Mouse (Mus musculus) liver, postnatal 0 days (tissue): Measurements from ENCODE around the gene Gal3st2. TPM values are rescaled to one million over a fixed set of nuclear protein-coding genes. Genes with fewer than 3 reads are reported as not detected.
"Not testable (repeated sequence)": the region's sequence is repeated elsewhere in the genome, so short reads cannot be mapped to it uniquely, and the experiment has no call there.

Source experiments
- ATAC-seq: fragments of 200-750 bp; cut with Nextera tagmentation; 2 replicates; pipeline ENCODE4 v1.8.0; 2017; ENCODE audit warnings: mild to moderate bottlenecking, moderate library complexity
- DNase-seq: peaks from one replicate; pipeline ENCODE4 v3.0.0-alpha.2; 2016
- H3K27ac ChIP-seq: fragments of 300-500 bp; sonication (generic); 2 replicates; pipeline ENCODE4 v1.5.1; 2014; ENCODE audit warnings: antibody characterized with exemption, moderate library complexity, mild to moderate bottlenecking, low read depth
- H3K27me3 ChIP-seq: fragments of 300-500 bp; sonication (generic); 2 replicates; pipeline ENCODE4 v1.6.1; 2014; ENCODE audit warnings: low read length, control low read depth, mixed read lengths; ENCODE audit not compliant: insufficient read depth
- H3K36me3 ChIP-seq: fragments of 300-500 bp; sonication (generic); replicated peaks from 2 replicates; pipeline ENCODE4 v1.6.1; 2014; ENCODE audit warnings: mild to moderate bottlenecking, control low read depth, low read length, moderate library complexity, mixed read lengths; ENCODE audit not compliant: insufficient read depth
- H3K4me1 ChIP-seq: fragments of 300-500 bp; sonication (generic); 2 replicates; pipeline ENCODE4 v1.6.1; 2014; ENCODE audit warnings: antibody characterized with exemption, mild to moderate bottlenecking, control low read depth; ENCODE audit not compliant: insufficient read depth
- H3K4me2 ChIP-seq: fragments of 300-500 bp; sonication (generic); 2 replicates; pipeline ENCODE4 v1.6.1; 2014; ENCODE audit warnings: low read depth, mild to moderate bottlenecking, low read length, moderate library complexity, mixed read lengths
- H3K4me3 ChIP-seq: fragments of 300-500 bp; sonication (generic); 2 replicates; pipeline ENCODE4 v1.5.1; 2014; ENCODE audit warnings: low read depth, low read length
- H3K9ac ChIP-seq: fragments of 300-500 bp; sonication (generic); replicated peaks from 2 replicates; pipeline ENCODE4 v1.6.1; 2014; ENCODE audit warnings: mild to moderate bottlenecking, moderate library complexity
- H3K9me3 ChIP-seq: fragments of 300-500 bp; sonication (generic); 2 replicates; pipeline ENCODE4 v1.6.1; 2016; ENCODE audit warnings: mild to moderate bottlenecking, control low read depth, low read length, mixed read lengths
- CTCF ChIP-seq: sonication (generic); IDR thresholded peaks from 2 replicates; pipeline ENCODE4 v1.5.1; 2016; ENCODE audit warnings: antibody characterized with exemption, low read depth
- EP300 ChIP-seq: IDR thresholded peaks from 2 replicates; pipeline ENCODE4 v1.6.1; 2016; ENCODE audit warnings: antibody characterized with exemption, low read depth, mild to moderate bottlenecking
- WGBS: fragments of 180-500 bp; shearing (Covaris S2); extraction: QIAGEN DNeasy Blood & Tissue Kit; methylation state at CpG from one replicate; pipeline ENCODE4 v1.1.7; 2014; ENCODE audit not compliant: insufficient replicate concordance; 5-methylcytosine and 5-hydroxymethylcytosine counted together
- polyA plus RNA-seq: library from polyadenylated mRNA; unstranded; fragments of >200 nt; fragmentation: Nextera tagmentation; extraction: Ambion mirVana; gene quantifications from 2 replicates; pipeline ENCODE4 v1.2.1, GENCODE M21; 2015

Gal3st2 gene
- polyA plus RNA-seq, 1 experiment from 2014 or later = 0.06 TPM

- H3K4me2 ChIP-seq = no peak overlapping the region
- H3K4me3 ChIP-seq = no peak overlapping the region
- 65% methylated on average over 3 of the region's 3 CpGs for WGBS
- no peaks in the 10 kb centered on the region for H3K27me3 ChIP-seq
- H3K27ac ChIP-seq = no peak overlapping the region
- no peak for TF ChIP-seq CTCF
- no peak for TF ChIP-seq EP300
- DNase-seq = no peak
- no peak overlapping the region for H3K9ac ChIP-seq
- H3K4me1 ChIP-seq = no peaks in the 10 kb centered on the region
- H3K36me3 ChIP-seq = no peaks in the 10 kb centered on the region
- H3K9me3 ChIP-seq = no peaks in the 10 kb centered on the region
- no peak for ATAC-seq
These were observed 3.1 kb upstream of the Gal3st2 start for GRCm38 (mm10) chr1:93857991-93858390.

GRCm38 (mm10) chr1:93859619-93860018 lies 1.5 kb upstream of the Gal3st2 start:
- Histone ChIP-seq H3K27me3 (no peaks in the 10 kb centered on the region), H3K4me3 (no peak overlapping the region), H3K9me3 (no peaks in the 10 kb centered on the region), H3K4me1 (no peaks in the 10 kb centered on the region), H3K36me3 (no peaks in the 10 kb centered on the region), H3K9ac (no peak overlapping the region), H3K27ac (no peak overlapping the region), H3K4me2 (no peak overlapping the region)
- TF ChIP-seq EP300 = no peak
- TF ChIP-seq CTCF = no peak
- DNase-seq = no peak
- ATAC-seq = no peak

GRCm38 (mm10) chr1:93871594-93872105 lies 10.5 kb downstream of the Gal3st2 start:
- not testable (repeated sequence) for H3K27me3 ChIP-seq, ATAC-seq, H3K27ac ChIP-seq, H3K4me2 ChIP-seq, H3K9ac ChIP-seq, H3K4me1 ChIP-seq, H3K9me3 ChIP-seq, DNase-seq, H3K36me3 ChIP-seq, H3K4me3 ChIP-seq
- WGBS = 67% methylated on average over 1 of the region's 1 CpGs

GRCm38 (mm10) chr1:93874405-93874804 lies 13.3 kb downstream of the Gal3st2 start:
- not testable (repeated sequence) for H3K9ac ChIP-seq, H3K4me1 ChIP-seq, DNase-seq, H3K9me3 ChIP-seq, H3K4me3 ChIP-seq, H3K27ac ChIP-seq, H3K36me3 ChIP-seq, ATAC-seq, H3K27me3 ChIP-seq, H3K4me2 ChIP-seq
- WGBS = 85% methylated on average over 9 of the region's 22 CpGs

GRCm38 (mm10) chr1:93881778-93882177 lies 20.7 kb downstream of the Gal3st2 start:
- H3K9me3 ChIP-seq, H3K9ac ChIP-seq, H3K4me3 ChIP-seq, ATAC-seq, H3K27me3 ChIP-seq, H3K4me2 ChIP-seq, H3K4me1 ChIP-seq, DNase-seq, H3K36me3 ChIP-seq, H3K27ac ChIP-seq: not testable (repeated sequence)
- no CpG with 5 or more reads among the region's 11 CpGs for WGBS

- TF ChIP-seq CTCF = peak; percentile 34
- H3K9me3 ChIP-seq, H3K36me3 ChIP-seq, H3K27me3 ChIP-seq, H3K4me3 ChIP-seq, H3K4me2 ChIP-seq, DNase-seq, H3K27ac ChIP-seq, H3K9ac ChIP-seq, H3K4me1 ChIP-seq, ATAC-seq: not testable (repeated sequence)
- 62% methylated on average over 1 of the region's 1 CpGs for WGBS
These were observed 29.8 kb downstream of the Gal3st2 start for GRCm38 (mm10) chr1:93890936-93891335.

GRCm38 (mm10) chr1:93897395-93897794 lies 36.3 kb downstream of the Gal3st2 start:
- not testable (repeated sequence) for H3K27me3 ChIP-seq, ATAC-seq, H3K9me3 ChIP-seq, H3K4me1 ChIP-seq, H3K27ac ChIP-seq, H3K9ac ChIP-seq, H3K4me2 ChIP-seq, DNase-seq, H3K4me3 ChIP-seq, H3K36me3 ChIP-seq
- no CpG with 5 or more reads among the region's 1 CpGs for WGBS

- not testable (repeated sequence) for ATAC-seq
These were observed 40.2 kb downstream of the Gal3st2 start for GRCm38 (mm10) chr1:93901291-93901690.

GRCm38 (mm10) chr1:93906690-93907089 lies 45.6 kb downstream of the Gal3st2 start:
- not testable (repeated sequence) for H3K27me3 ChIP-seq, H3K9me3 ChIP-seq, H3K4me2 ChIP-seq, DNase-seq, H3K27ac ChIP-seq, H3K4me1 ChIP-seq, H3K36me3 ChIP-seq, H3K4me3 ChIP-seq, H3K9ac ChIP-seq, ATAC-seq
- WGBS = 38% methylated on average over 1 of the region's 5 CpGs

More at GRCm38 (mm10) chr1:93901291-93901690, 40.2 kb downstream of the Gal3st2 start:
- H3K27me3 ChIP-seq, H3K4me3 ChIP-seq, H3K36me3 ChIP-seq, H3K9me3 ChIP-seq, H3K9ac ChIP-seq, H3K4me2 ChIP-seq, H3K4me1 ChIP-seq, DNase-seq, H3K27ac ChIP-seq: not testable (repeated sequence)
- 68% methylated on average over 2 of the region's 5 CpGs for WGBS

- not testable (repeated sequence) for H3K9ac ChIP-seq, H3K36me3 ChIP-seq, H3K4me1 ChIP-seq, H3K4me3 ChIP-seq, DNase-seq, H3K27me3 ChIP-seq, H3K9me3 ChIP-seq, H3K4me2 ChIP-seq, H3K27ac ChIP-seq
- no CpG with 5 or more reads among the region's 11 CpGs for WGBS
- peak; percentile 50 for ATAC-seq
These were observed 48.0 kb downstream of the Gal3st2 start for GRCm38 (mm10) chr1:93908977-93909586.
